Mouse (Mus musculus) liver, embryonic 14.5 days (tissue): ENCODE measurements around the gene Socs5.

Experiments used
- CTCF ChIP-seq: IDR thresholded peaks from 2 replicates; pipeline ENCODE4 v1.5.1; 2016; ENCODE audit warnings: antibody characterized with exemption, low read depth, control low read depth
- EP300 ChIP-seq: IDR thresholded peaks from 2 replicates; pipeline ENCODE4 v1.6.1; 2016; ENCODE audit warnings: antibody characterized with exemption, low read depth

DNA sequence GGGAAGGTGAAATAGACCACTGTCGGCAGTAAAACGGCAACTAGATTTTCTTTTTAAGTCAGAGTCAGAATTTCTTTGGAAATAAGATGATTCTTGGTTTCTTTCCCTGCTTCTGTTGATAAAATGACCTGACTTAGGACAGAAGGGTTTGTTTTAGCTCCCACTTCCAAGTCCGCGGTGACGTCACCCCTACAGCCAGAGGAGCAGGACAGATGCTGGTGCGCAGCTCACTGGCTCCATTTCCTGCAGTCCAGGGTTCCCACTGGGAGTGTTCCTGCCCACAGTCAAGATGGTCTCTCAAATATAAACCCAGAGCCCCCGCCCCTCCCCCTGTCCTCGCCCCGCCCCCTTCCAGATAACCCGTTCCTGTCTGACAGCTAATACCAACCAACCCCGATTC, 34.8 kb downstream of the Socs5 start:
- no peak for TF ChIP-seq EP300
- TF ChIP-seq CTCF, result no peak
